Mouse (Mus musculus) stomach, postnatal 0 days (tissue): Measurements from ENCODE around the gene Fdx1. TPM values are rescaled to one million over a fixed set of nuclear protein-coding genes. Genes with fewer than 3 reads are reported as not detected.

Experiments used
- ATAC-seq: fragments of 200-750 bp; cut with Nextera tagmentation; 2 replicates; pipeline ENCODE4 v1.8.0; 2017; ENCODE audit not compliant: low FRiP score, low TSS enrichment
- DNase-seq: peaks from one replicate; pipeline ENCODE4 v3.0.0-alpha.2; 2016; ENCODE audit warnings: low spot score
- H3K27ac ChIP-seq: fragments of 300-500 bp; sonication (generic); replicated peaks from 2 replicates; pipeline ENCODE4 v1.5.1; 2014; ENCODE audit warnings: mild to moderate bottlenecking, control low read depth
- H3K27me3 ChIP-seq: fragments of 300-500 bp; sonication (generic); 2 replicates; pipeline ENCODE4 v1.6.1; 2014; ENCODE audit warnings: low read length; ENCODE audit not compliant: control insufficient read depth, insufficient read depth
- H3K36me3 ChIP-seq: fragments of 300-500 bp; sonication (generic); 2 replicates; pipeline ENCODE4 v1.6.1; 2014; ENCODE audit warnings: low read length, mixed read lengths; ENCODE audit not compliant: control insufficient read depth, insufficient read depth
- H3K4me1 ChIP-seq: fragments of 300-500 bp; sonication (generic); replicated peaks from 2 replicates; pipeline ENCODE4 v1.6.1; 2014; ENCODE audit warnings: antibody characterized with exemption; ENCODE audit not compliant: control insufficient read depth, insufficient read depth
- H3K4me2 ChIP-seq: fragments of 300-500 bp; sonication (generic); replicated peaks from 2 replicates; pipeline ENCODE4 v1.6.1; 2014; ENCODE audit warnings: low read depth, mild to moderate bottlenecking, control low read depth, moderate library complexity
- H3K4me3 ChIP-seq: fragments of 300-500 bp; sonication (generic); 2 replicates; pipeline ENCODE4 v1.5.1; 2014; ENCODE audit warnings: low read depth, low read length, control low read depth
- H3K9ac ChIP-seq: fragments of 300-500 bp; sonication (generic); 2 replicates; pipeline ENCODE4 v1.6.1; 2014; ENCODE audit warnings: mild to moderate bottlenecking, low read length, control low read depth, mixed read lengths
- H3K9me3 ChIP-seq: fragments of 300-500 bp; sonication (generic); 2 replicates; pipeline ENCODE4 v1.6.1; 2016; ENCODE audit warnings: low read length; ENCODE audit not compliant: control insufficient read depth
- CTCF ChIP-seq: IDR thresholded peaks from 2 replicates; pipeline ENCODE4 v1.5.1; 2016; ENCODE audit warnings: antibody characterized with exemption, low read depth, mild to moderate bottlenecking, moderate library complexity
- EP300 ChIP-seq: optimal IDR thresholded peaks from 2 replicates; pipeline ENCODE3; 2016; ENCODE audit warnings: antibody characterized with exemption
- WGBS: fragments of 180-500 bp; shearing (Covaris S2); extraction: QIAGEN DNeasy Blood & Tissue Kit; methylation state at CpG from one replicate; pipeline ENCODE4 v1.1.7; 2014; 5-methylcytosine and 5-hydroxymethylcytosine counted together
- polyA plus RNA-seq: library from polyadenylated mRNA; unstranded; fragments of >200 nt; fragmentation: Nextera tagmentation; extraction: Ambion mirVana; gene quantifications from 2 replicates; pipeline ENCODE4 v1.2.1, GENCODE M21; 2015

Gene Fdx1
- polyA plus RNA-seq, 1 experiment from 2014 or later = 143 TPM

- DNase-seq (peak; percentile 69), ATAC-seq (peak; percentile 71)
- no peak overlapping the region for H3K27ac ChIP-seq
- H3K4me1 ChIP-seq = no peaks in the 10 kb centered on the region
- no peak overlapping the region for H3K9ac ChIP-seq
- 9% methylated on average over 2 of the region's 2 CpGs for WGBS
- TF ChIP-seq CTCF (peak; percentile 96), EP300 (no peak)
- no peaks in the 10 kb centered on the region for H3K9me3 ChIP-seq
- no peak overlapping the region for H3K4me2 ChIP-seq
- no peaks in the 10 kb centered on the region for H3K27me3 ChIP-seq
- no peak overlapping the region for H3K4me3 ChIP-seq
- no peaks in the 10 kb centered on the region for H3K36me3 ChIP-seq
Observed at GRCm38 (mm10) chr9:51908838-51909237, 54.5 kb downstream of the Fdx1 start.

- H3K4me2 ChIP-seq = no peak overlapping the region
- no peak overlapping the region for H3K9ac ChIP-seq
- ATAC-seq (no peak), DNase-seq (no peak)
- H3K36me3 ChIP-seq = no peaks in the 10 kb centered on the region
- 55% methylated on average over 3 of the region's 3 CpGs for WGBS
- H3K9me3 ChIP-seq = no peaks in the 10 kb centered on the region
- no peak overlapping the region for H3K4me3 ChIP-seq
- no peaks in the 10 kb centered on the region for H3K4me1 ChIP-seq
- TF ChIP-seq EP300 = no peak
- TF ChIP-seq CTCF = no peak
- no peak overlapping the region for H3K27ac ChIP-seq
- no peaks in the 10 kb centered on the region for H3K27me3 ChIP-seq
Observed at GRCm38 (mm10) chr9:51908255-51908654, 55.1 kb downstream of the Fdx1 start.

- no peaks in the 10 kb centered on the region for H3K27me3 ChIP-seq
- ATAC-seq (no peak), DNase-seq (no peak)
- no peaks in the 10 kb centered on the region for H3K4me1 ChIP-seq
- H3K9ac ChIP-seq = no peak overlapping the region
- H3K4me3 ChIP-seq = no peak overlapping the region
- WGBS = 70% methylated on average over 8 of the region's 8 CpGs
- no peaks in the 10 kb centered on the region for H3K36me3 ChIP-seq
- no peaks in the 10 kb centered on the region for H3K9me3 ChIP-seq
- no peak overlapping the region for H3K27ac ChIP-seq
- no peak overlapping the region for H3K4me2 ChIP-seq
- TF ChIP-seq EP300 = no peak
- TF ChIP-seq CTCF = no peak
Observed at GRCm38 (mm10) chr9:51906938-51907337, 56.4 kb downstream of the Fdx1 start.

Other genes with a start within 250 kb of the Fdx1 start
- gene Arhgap20, start 198.2 kb downstream of the Fdx1 start, polyA plus RNA-seq = 1.6 and 1.9 TPM in 2 replicates
- 40.9 and 52.7 TPM in 2 replicates for gene Rdx, start 83.6 kb upstream of the Fdx1 start, polyA plus RNA-seq
- gene Zc3h12c, start 205.0 kb upstream of the Fdx1 start, polyA plus RNA-seq = 1.1 and 1.2 TPM in 2 replicates